Mouse (Mus musculus) forebrain, embryonic 11.5 days (tissue): ENCODE measurements around the gene Defb21. TPM values are rescaled to one million over a fixed set of nuclear protein-coding genes. Genes with fewer than 3 reads are reported as not detected.

Source experiments
- ATAC-seq: fragments of 200-750 bp; cut with Nextera tagmentation; replicated peaks from 2 replicates; pipeline ENCODE4 v1.8.0; 2017; ENCODE audit warnings: moderate TSS enrichment; ENCODE audit not compliant: low FRiP score
- DNase-seq: peaks from one replicate; pipeline ENCODE4 v3.0.0-alpha.2; 2017; ENCODE audit warnings: low spot score
- H3K27ac ChIP-seq: fragments of 300-500 bp; sonication (generic); 2 replicates; pipeline ENCODE4 v1.5.1; 2014; ENCODE audit warnings: low read depth, low read length
- H3K27me3 ChIP-seq: fragments of 300-500 bp; sonication (generic); 2 replicates; pipeline ENCODE4 v1.6.1; 2014; ENCODE audit warnings: mild to moderate bottlenecking, low read length, mixed read lengths; ENCODE audit not compliant: control insufficient read depth, insufficient read depth
- H3K36me3 ChIP-seq: fragments of 300-500 bp; sonication (generic); 2 replicates; pipeline ENCODE4 v1.6.1; 2014; ENCODE audit warnings: mild to moderate bottlenecking, low read length, moderate library complexity, mixed read lengths; ENCODE audit not compliant: control insufficient read depth, insufficient read depth
- H3K4me1 ChIP-seq: fragments of 300-500 bp; sonication (generic); replicated peaks from 2 replicates; pipeline ENCODE4 v1.6.1; 2014; ENCODE audit warnings: low read length, mixed read lengths; ENCODE audit not compliant: control insufficient read depth, insufficient read depth
- H3K4me2 ChIP-seq: fragments of 300-500 bp; sonication (generic); 2 replicates; pipeline ENCODE4 v1.6.1; 2014; ENCODE audit warnings: low read depth, mild to moderate bottlenecking, low read length, moderate library complexity, mixed read lengths; ENCODE audit not compliant: severe bottlenecking
- H3K4me3 ChIP-seq: fragments of 300-500 bp; sonication (generic); 2 replicates; pipeline ENCODE4 v1.5.1; 2014; ENCODE audit warnings: low read depth, low read length
- H3K9ac ChIP-seq: fragments of 300-500 bp; sonication (generic); 2 replicates; pipeline ENCODE4 v1.6.1; 2014; ENCODE audit warnings: low read length
- H3K9me3 ChIP-seq: fragments of 300-500 bp; sonication (generic); 2 replicates; pipeline ENCODE4 v1.6.1; 2016; ENCODE audit warnings: low read length, mixed read lengths; ENCODE audit not compliant: control insufficient read depth
- WGBS: fragments of 180-500 bp; shearing (Covaris S2); extraction: QIAGEN DNeasy Blood & Tissue Kit; methylation state at CpG from one replicate; pipeline ENCODE4 v1.1.7; 2014; 5-methylcytosine and 5-hydroxymethylcytosine counted together
- polyA plus RNA-seq: library from polyadenylated mRNA; unstranded; fragments of >200 nt; fragmentation: Nextera tagmentation; extraction: Ambion mirVana; gene quantifications from 2 replicates; pipeline ENCODE4 v1.2.1, GENCODE M21; 2014

Defb21 gene
- polyA plus RNA-seq, 1 experiment from 2014 or later = not detected

DNA sequence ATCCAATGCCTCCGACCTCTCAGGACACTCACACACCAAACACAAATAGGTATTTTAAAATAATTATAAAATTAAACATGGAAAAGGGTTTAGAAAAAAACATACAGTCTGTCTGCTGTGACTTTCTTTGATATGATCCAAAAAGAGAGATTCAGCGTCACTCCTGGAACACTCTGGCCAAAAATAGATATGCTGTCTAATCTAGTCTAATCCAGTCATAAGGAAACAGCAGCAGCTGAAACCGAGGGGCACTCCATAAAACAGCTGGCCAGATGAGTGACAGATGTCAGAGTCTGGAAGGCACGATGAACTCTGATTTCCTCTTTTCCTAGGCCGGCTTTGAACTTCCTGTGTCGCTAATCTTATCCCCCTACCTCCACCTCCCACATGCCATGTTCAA, 43.9 kb downstream of the Defb21 start:
- Histone ChIP-seq H3K27ac (no peak overlapping the region), H3K9me3 (no peaks in the 10 kb centered on the region), H3K4me3 (no peak overlapping the region), H3K4me2 (no peak overlapping the region), H3K27me3 (no peaks in the 10 kb centered on the region; the same call in 1 of the 2 replicates), H3K36me3 (no peaks in the 10 kb centered on the region), H3K9ac (no peak overlapping the region), H3K4me1 (no peaks in the 10 kb centered on the region)
- ATAC-seq (no peak), DNase-seq (no peak)
- WGBS = 82% methylated on average over 6 of the region's 6 CpGs

- Histone ChIP-seq H3K9me3 (no peaks in the 10 kb centered on the region), H3K36me3 (no peaks in the 10 kb centered on the region), H3K9ac (no peak overlapping the region), H3K4me1 (no peaks in the 10 kb centered on the region), H3K27me3 (no peaks in the 10 kb centered on the region; the same call in 1 of the 2 replicates), H3K27ac (no peak overlapping the region), H3K4me3 (no peak overlapping the region), H3K4me2 (no peak overlapping the region)
- ATAC-seq = no peak
- DNase-seq = no peak
- 57% methylated on average over 5 of the region's 5 CpGs for WGBS
These were observed 44.8 kb downstream of the Defb21 start for GRCm38 (mm10) chr2:152617374-152617773.

GRCm38 (mm10) chr2:152620367-152621134, 48.0 kb downstream of the Defb21 start:
- DNase-seq = no peak
- 80% methylated on average over 9 of the region's 9 CpGs for WGBS

GRCm38 (mm10) chr2:152622151-152622550, 49.6 kb downstream of the Defb21 start:
- H3K4me3 ChIP-seq = no peak overlapping the region
- 89% methylated on average over 13 of the region's 13 CpGs for WGBS
- H3K27me3 ChIP-seq = peaks cover 18% of the 10 kb centered on the region
- no peak overlapping the region for H3K9ac ChIP-seq
- H3K27ac ChIP-seq = no peak overlapping the region
- H3K9me3 ChIP-seq = no peaks in the 10 kb centered on the region
- DNase-seq (no peak), ATAC-seq (no peak)
- H3K36me3 ChIP-seq = no peaks in the 10 kb centered on the region
- H3K4me2 ChIP-seq = no peak overlapping the region
- H3K4me1 ChIP-seq = peaks cover 7% of the 10 kb centered on the region; the same call in 1 of the 2 replicates

More at GRCm38 (mm10) chr2:152620367-152621134, 48.0 kb downstream of the Defb21 start:
- Histone ChIP-seq H3K4me2 (no peak overlapping the region), H3K36me3 (no peaks in the 10 kb centered on the region), H3K27me3 (peaks cover 3% of the 10 kb centered on the region; the same call in 1 of the 2 replicates), H3K4me1 (no peaks in the 10 kb centered on the region), H3K9ac (no peak overlapping the region), H3K9me3 (no peaks in the 10 kb centered on the region), H3K4me3 (no peak overlapping the region), H3K27ac (no peak overlapping the region)
- no peak for ATAC-seq

GRCm38 (mm10) chr2:152622953-152623352, 50.4 kb downstream of the Defb21 start, which contains the start of gene Defb25:
Gene Defb25, minus strand, starts transcription at chr2:152623053.
- no peak within 1 kb of the TSS for H3K9ac ChIP-seq

More at GRCm38 (mm10) chr2:152622953-152623352, 50.4 kb downstream of the Defb21 start, which contains the start of gene Defb25:
- DNase-seq = no peak
- Histone ChIP-seq H3K9me3 (no peaks in the 10 kb centered on the region), H3K36me3 (no peaks in the 10 kb centered on the region), H3K27me3 (peaks cover 26% of the 10 kb centered on the region), H3K4me1 (peaks cover 7% of the 10 kb centered on the region; the same call in 1 of the 2 replicates), H3K4me2 (no peak within 1 kb of the TSS), H3K4me3 (no peak within 1 kb of the TSS), H3K27ac (no peak within 1 kb of the TSS)
- no peak for ATAC-seq
- 83% methylated on average over 7 of the region's 7 CpGs for WGBS

Other genes starting within 250 kb of the Defb21 start
- 94.2 TPM in 2 replicates for gene Rbck1, start 240.1 kb upstream of the Defb21 start, polyA plus RNA-seq
- 1.3 and 2.1 TPM in 2 replicates for gene Trib3, start 228.7 kb upstream of the Defb21 start, polyA plus RNA-seq
- gene Nrsn2, start 196.1 kb upstream of the Defb21 start, polyA plus RNA-seq = 6.3 and 7.6 TPM in 2 replicates
- gene Sox12, start 174.7 kb upstream of the Defb21 start, polyA plus RNA-seq = 20.4 and 22.9 TPM in 2 replicates
- gene Zcchc3, start 157.7 kb upstream of the Defb21 start, polyA plus RNA-seq = 59.4 and 63.9 TPM in 2 replicates
- 0.41 and 0.79 TPM in 2 replicates for gene 6820408C15Rik, start 157.2 kb upstream of the Defb21 start, polyA plus RNA-seq
- gene Defb23, start 108.1 kb upstream of the Defb21 start, polyA plus RNA-seq = not detected in 2 replicates
- not detected in 2 replicates for gene Defb20, start 95.7 kb upstream of the Defb21 start, polyA plus RNA-seq
- not detected in 2 replicates for gene Defb22, start 82.6 kb upstream of the Defb21 start, polyA plus RNA-seq
- gene Defb26, start 61.1 kb upstream of the Defb21 start, polyA plus RNA-seq = not detected in 2 replicates
- not detected in 2 replicates for gene Defb28, start 54.5 kb upstream of the Defb21 start, polyA plus RNA-seq
- not detected in 2 replicates for gene Defb29, start 32.6 kb upstream of the Defb21 start, polyA plus RNA-seq
- gene Gm17416, start 3.4 kb upstream of the Defb21 start, polyA plus RNA-seq = not detected in 2 replicates
- not detected in 2 replicates for gene Defb19, start 7.6 kb downstream of the Defb21 start, polyA plus RNA-seq
- not detected in 2 replicates for gene Defb45, start 26.7 kb downstream of the Defb21 start, polyA plus RNA-seq
- gene Defb36, start 31.6 kb downstream of the Defb21 start, polyA plus RNA-seq = not detected in 2 replicates
- gene Defb25, start 50.3 kb downstream of the Defb21 start, polyA plus RNA-seq = not detected in 2 replicates
- 0.21 and 0.32 TPM in 2 replicates for gene Rem1, start 54.2 kb downstream of the Defb21 start, polyA plus RNA-seq
- gene H13, start 96.7 kb downstream of the Defb21 start, polyA plus RNA-seq = 110 and 112 TPM in 2 replicates
- 37.9 and 39.5 TPM in 2 replicates for gene Mcts2, start 114.3 kb downstream of the Defb21 start, polyA plus RNA-seq
- 51.1 and 53.1 TPM in 2 replicates for gene Id1, start 163.5 kb downstream of the Defb21 start, polyA plus RNA-seq
- gene Cox4i2, start 181.4 kb downstream of the Defb21 start, polyA plus RNA-seq = 4.6 and 5.5 TPM in 2 replicates